Mouse (Mus musculus): Measurements from ENCODE around the gene Prr15l. TPM values are rescaled to one million over a fixed set of nuclear protein-coding genes. Genes with fewer than 3 reads are reported as not detected.

The Prr15l gene
- 1.8 and 2.2 TPM in 2 replicates for polyA plus RNA-seq (2012; rRNA removed)

DNA sequence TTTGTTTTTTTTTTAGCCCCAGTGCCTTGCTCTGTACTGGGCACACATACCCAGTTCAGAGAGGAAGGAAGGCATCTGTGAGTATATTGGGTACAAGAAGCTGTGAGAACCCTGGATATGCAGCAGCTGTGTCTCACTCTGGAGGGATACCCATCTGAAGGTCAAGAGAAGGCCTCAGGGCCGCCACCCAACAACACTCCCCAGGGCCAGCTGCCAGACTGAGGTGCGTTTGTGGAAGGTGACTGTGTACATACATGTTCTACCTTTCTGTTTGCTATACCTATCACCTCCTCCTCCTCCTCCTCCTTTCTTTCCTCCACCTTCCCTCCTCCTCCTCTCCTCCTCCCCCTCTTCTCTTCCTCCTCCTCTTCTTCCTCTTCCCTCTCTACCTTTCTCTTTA lies at the start of gene Prr15l:
TSS of gene Prr15l (plus strand) at position 17 of the 400 bp plus-strand sequence.
- peaks cover 2% of the 10 kb centered on the region; the same call in 1 of the 2 replicates for H3K4me1 ChIP-seq (ENCODE audit: control insufficient read depth, insufficient read depth, insufficient read length)
- TF ChIP-seq POLR2A (IDR thresholded peaks at IDR 0.05; ENCODE audit: low read depth, low read length), result no peak
- no peak for TF ChIP-seq CTCF (IDR thresholded peaks at IDR 0.05; ENCODE audit: extremely low read depth, insufficient read depth, insufficient read length, insufficient replicate concordance)
- 79% methylated on average over 2 of the region's 2 CpGs for WGBS

DNA sequence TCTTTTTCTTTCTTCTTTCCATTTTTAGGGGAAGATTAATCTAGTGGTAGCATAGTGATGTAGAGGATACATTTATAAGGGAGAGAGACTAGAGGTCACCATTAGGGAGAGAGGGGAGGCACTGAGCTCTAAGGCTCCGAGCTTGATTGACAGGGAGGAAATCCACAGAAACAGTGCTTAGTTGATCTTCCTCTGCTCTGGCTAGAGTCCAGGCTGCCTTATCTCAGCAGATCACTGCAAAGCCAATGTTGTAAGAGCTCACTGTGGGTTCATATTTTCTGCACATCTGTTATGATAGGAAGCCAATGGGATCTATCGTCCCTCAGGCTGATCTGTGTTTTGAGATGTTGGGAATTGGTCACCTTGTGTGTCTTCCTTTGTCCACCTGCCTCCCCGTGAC lies 49.2 kb upstream of the Prr15l start:
- H3K4me3 ChIP-seq (ENCODE audit: extremely low read depth, insufficient read depth, insufficient read length), result no peak overlapping the region
- no peak overlapping the region for H3K27ac ChIP-seq (ENCODE audit: insufficient read depth, low read length)
- no peak for DNase-seq (ENCODE audit: low read depth in 1 of 2, low spot score in 2 of 2)
- TF ChIP-seq CTCF (IDR thresholded peaks at IDR 0.05; ENCODE audit: extremely low read depth, insufficient read depth, insufficient read length, insufficient replicate concordance), result no peak
- TF ChIP-seq POLR2A (IDR thresholded peaks at IDR 0.05; ENCODE audit: low read depth, low read length), result no peak
- no peaks in the 10 kb centered on the region for H3K36me3 ChIP-seq (ENCODE audit: control insufficient read depth, insufficient read depth, low read length)
- WGBS, result 11% methylated on average over 3 of the region's 3 CpGs
- peaks cover 10% of the 10 kb centered on the region for H3K27me3 ChIP-seq (ENCODE audit: control insufficient read depth, insufficient read depth, low read length)
- H3K4me1 ChIP-seq (ENCODE audit: control insufficient read depth, insufficient read depth, insufficient read length), result no peaks in the 10 kb centered on the region

More for the DNA sequence above, at the start of gene Prr15l:
- Histone ChIP-seq H3K4me3 (ENCODE audit: extremely low read depth, insufficient read depth, insufficient read length) (no peak within 1 kb of the TSS), H3K27me3 (ENCODE audit: control insufficient read depth, insufficient read depth, low read length) (no peaks in the 10 kb centered on the region), H3K36me3 (ENCODE audit: control insufficient read depth, insufficient read depth, low read length) (no peaks in the 10 kb centered on the region), H3K27ac (ENCODE audit: insufficient read depth, low read length) (no peak within 1 kb of the TSS)
- no peak for DNase-seq (ENCODE audit: low read depth in 1 of 2, low spot score in 2 of 2)

DNA sequence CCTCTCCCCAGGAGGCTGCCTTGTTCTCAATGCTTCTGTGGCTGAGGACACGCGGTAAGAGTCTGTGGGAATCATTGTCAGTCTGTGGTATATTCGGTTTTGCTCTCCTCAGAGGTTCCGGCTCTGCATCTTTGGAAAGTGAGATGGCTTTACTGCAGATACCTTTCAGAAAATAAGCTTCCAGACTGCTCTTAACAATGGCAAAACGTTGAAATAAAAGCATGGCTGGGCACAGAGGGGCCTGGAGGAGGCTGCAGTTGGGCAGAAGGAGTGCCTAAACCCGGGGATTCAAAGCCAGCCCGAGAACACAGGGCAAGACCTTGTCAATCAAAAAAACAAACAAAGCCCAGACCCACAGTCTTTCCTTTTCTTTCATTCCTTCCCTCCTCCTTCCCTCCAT lies 48.5 kb upstream of the Prr15l start:
- Histone ChIP-seq H3K4me3 (ENCODE audit: extremely low read depth, insufficient read depth, insufficient read length) (no peak overlapping the region), H3K36me3 (ENCODE audit: control insufficient read depth, insufficient read depth, low read length) (no peaks in the 10 kb centered on the region), H3K27me3 (ENCODE audit: control insufficient read depth, insufficient read depth, low read length) (peaks cover 8% of the 10 kb centered on the region), H3K27ac (ENCODE audit: insufficient read depth, low read length) (no peak overlapping the region), H3K4me1 (ENCODE audit: control insufficient read depth, insufficient read depth, insufficient read length) (no peaks in the 10 kb centered on the region)
- DNase-seq (ENCODE audit: low read depth in 1 of 2, low spot score in 2 of 2), result no peak
- 21% methylated on average over 7 of the region's 7 CpGs for WGBS
- TF ChIP-seq POLR2A (IDR thresholded peaks at IDR 0.05; ENCODE audit: low read depth, low read length), result no peak
- TF ChIP-seq CTCF (IDR thresholded peaks at IDR 0.05; ENCODE audit: extremely low read depth, insufficient read depth, insufficient read length, insufficient replicate concordance), result no peak

DNA sequence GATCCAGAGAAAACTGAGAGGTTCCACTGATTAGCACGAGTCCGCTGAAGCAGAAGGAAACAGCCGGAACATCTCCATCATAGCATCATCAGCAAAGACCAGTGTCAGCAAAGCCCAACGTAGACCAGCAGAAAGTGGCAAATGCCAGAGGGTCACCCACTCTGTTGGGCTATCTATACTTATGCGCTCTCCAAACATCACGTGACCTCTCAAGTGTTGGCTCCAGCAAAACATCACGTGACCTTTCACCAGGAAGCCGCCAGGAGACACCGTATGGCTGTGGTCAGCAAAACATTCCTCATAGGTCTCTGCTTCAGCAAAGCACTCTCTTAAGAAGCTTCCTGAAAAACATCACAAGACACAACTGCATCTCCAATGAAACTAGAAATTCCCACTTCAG lies 47.6 kb upstream of the Prr15l start:
- WGBS, result 86% methylated on average over 9 of the region's 9 CpGs
- H3K27me3 ChIP-seq (ENCODE audit: control insufficient read depth, insufficient read depth, low read length), result peaks cover 8% of the 10 kb centered on the region
- no peak for DNase-seq (ENCODE audit: low read depth in 1 of 2, low spot score in 2 of 2)

GRCm38 (mm10) chr11:96885901-96886340 lies 42.0 kb upstream of the Prr15l start:
- DNase-seq (ENCODE audit: low read depth in 1 of 2, low spot score in 2 of 2), result no peak
- Histone ChIP-seq H3K27ac (ENCODE audit: insufficient read depth, low read length) (no peak overlapping the region), H3K27me3 (ENCODE audit: control insufficient read depth, insufficient read depth, low read length) (no peaks in the 10 kb centered on the region), H3K36me3 (ENCODE audit: control insufficient read depth, insufficient read depth, low read length) (no peaks in the 10 kb centered on the region), H3K4me3 (ENCODE audit: extremely low read depth, insufficient read depth, insufficient read length) (no peak overlapping the region), H3K4me1 (ENCODE audit: control insufficient read depth, insufficient read depth, insufficient read length) (no peaks in the 10 kb centered on the region)
- 81% methylated on average over 5 of the region's 5 CpGs for WGBS
- TF ChIP-seq POLR2A (IDR thresholded peaks at IDR 0.05; ENCODE audit: low read depth, low read length) (no peak), CTCF (IDR thresholded peaks at IDR 0.05; ENCODE audit: extremely low read depth, insufficient read depth, insufficient read length, insufficient replicate concordance) (no peak)

More for the DNA sequence above, 47.6 kb upstream of the Prr15l start:
- Histone ChIP-seq H3K36me3 (ENCODE audit: control insufficient read depth, insufficient read depth, low read length) (no peaks in the 10 kb centered on the region), H3K4me1 (ENCODE audit: control insufficient read depth, insufficient read depth, insufficient read length) (no peaks in the 10 kb centered on the region), H3K27ac (ENCODE audit: insufficient read depth, low read length) (no peak overlapping the region), H3K4me3 (ENCODE audit: extremely low read depth, insufficient read depth, insufficient read length) (no peak overlapping the region)
- no peak for TF ChIP-seq POLR2A (IDR thresholded peaks at IDR 0.05; ENCODE audit: low read depth, low read length)
- TF ChIP-seq CTCF (IDR thresholded peaks at IDR 0.05; ENCODE audit: extremely low read depth, insufficient read depth, insufficient read length, insufficient replicate concordance), result no peak

- Histone ChIP-seq H3K36me3 (ENCODE audit: control insufficient read depth, insufficient read depth, low read length) (no peaks in the 10 kb centered on the region), H3K27me3 (ENCODE audit: control insufficient read depth, insufficient read depth, low read length) (no peaks in the 10 kb centered on the region), H3K27ac (ENCODE audit: insufficient read depth, low read length) (no peak overlapping the region), H3K4me1 (ENCODE audit: control insufficient read depth, insufficient read depth, insufficient read length) (no peaks in the 10 kb centered on the region), H3K4me3 (ENCODE audit: extremely low read depth, insufficient read depth, insufficient read length) (no peak overlapping the region)
- WGBS, result 61% methylated on average over 8 of the region's 8 CpGs
- no peak for DNase-seq (ENCODE audit: low read depth in 1 of 2, low spot score in 2 of 2)
- TF ChIP-seq CTCF (IDR thresholded peaks at IDR 0.05; ENCODE audit: extremely low read depth, insufficient read depth, insufficient read length, insufficient replicate concordance) (no peak), POLR2A (IDR thresholded peaks at IDR 0.05; ENCODE audit: low read depth, low read length) (no peak)
Measured at GRCm38 (mm10) chr11:96886942-96887546, 40.9 kb upstream of the Prr15l start.

- H3K4me3 ChIP-seq (ENCODE audit: extremely low read depth, insufficient read depth, insufficient read length), result no peak overlapping the region
- WGBS, result 85% methylated on average over 14 of the region's 14 CpGs
- DNase-seq (ENCODE audit: low read depth in 1 of 2, low spot score in 2 of 2), result no peak
- H3K27ac ChIP-seq (ENCODE audit: insufficient read depth, low read length), result no peak overlapping the region
- no peaks in the 10 kb centered on the region for H3K27me3 ChIP-seq (ENCODE audit: control insufficient read depth, insufficient read depth, low read length)
- H3K4me1 ChIP-seq (ENCODE audit: control insufficient read depth, insufficient read depth, insufficient read length), result no peaks in the 10 kb centered on the region
- no peaks in the 10 kb centered on the region for H3K36me3 ChIP-seq (ENCODE audit: control insufficient read depth, insufficient read depth, low read length)
- TF ChIP-seq POLR2A (IDR thresholded peaks at IDR 0.05; ENCODE audit: low read depth, low read length), result no peak
- no peak for TF ChIP-seq CTCF (IDR thresholded peaks at IDR 0.05; ENCODE audit: extremely low read depth, insufficient read depth, insufficient read length, insufficient replicate concordance)
Measured at GRCm38 (mm10) chr11:96891784-96892527, 35.9 kb upstream of the Prr15l start.

Measured in spleen, adult 2 months (tissue).